Comparison of ENCODE assay signal across 19 mouse cellular contexts in genomic region chr7:24687519-24687918, GRCm38 (mm10). TPM values are rescaled to one million over a fixed set of nuclear protein-coding genes. Genes with fewer than 3 reads are reported as not detected.
"Had no signal": no experiment of that assay in that cellular context is flagged by ENCODE, and none has a peak within 500 bp of the region (broad histone marks: within the 10 kb centered on the region; RNA-seq: fewer than 3 reads in every experiment).

No protein-coding gene starts in this region.

RNA-seq across cellular contexts. Expression of gene Tex101, which starts 11.0 kb away (rescaled TPM):
- polyA plus RNA-seq: cortical plate, adult 2 months; embryonic facial prominence, embryonic 10.5 days; embryonic facial prominence, embryonic 11.5 days; embryonic facial prominence, embryonic 12.5 days; embryonic facial prominence, embryonic 13.5 days; embryonic facial prominence, embryonic 14.5 days; embryonic facial prominence, embryonic 15.5 days; erythroblast, embryonic 14.5 days; forebrain, embryonic 10.5 days; forebrain, embryonic 11.5 days; forebrain, embryonic 12.5 days; forebrain, embryonic 13.5 days; forebrain, embryonic 14.5 days; forebrain, embryonic 15.5 days; forebrain, embryonic 16.5 days; forebrain, postnatal 0 days; frontal cortex, adult 2 months; gonadal fat pad, adult 2 months had no signal

RNA-seq across cellular contexts. Expression of gene BC049730, which starts 21.5 kb away (rescaled TPM):
- polyA plus RNA-seq: cortical plate, adult 2 months; embryonic facial prominence, embryonic 10.5 days; embryonic facial prominence, embryonic 11.5 days; embryonic facial prominence, embryonic 12.5 days; embryonic facial prominence, embryonic 13.5 days; embryonic facial prominence, embryonic 14.5 days; embryonic facial prominence, embryonic 15.5 days; forebrain, embryonic 10.5 days; forebrain, embryonic 11.5 days; forebrain, embryonic 12.5 days; forebrain, embryonic 13.5 days; forebrain, embryonic 14.5 days; forebrain, embryonic 15.5 days; forebrain, embryonic 16.5 days; forebrain, postnatal 0 days; frontal cortex, adult 2 months; heart, adult 2 months had no signal

RNA-seq across cellular contexts. Expression of gene Gm4763, which starts 39.2 kb away (rescaled TPM):
- polyA plus RNA-seq: cortical plate, adult 2 months; embryonic facial prominence, embryonic 10.5 days; embryonic facial prominence, embryonic 11.5 days; embryonic facial prominence, embryonic 12.5 days; embryonic facial prominence, embryonic 13.5 days; embryonic facial prominence, embryonic 14.5 days; embryonic facial prominence, embryonic 15.5 days; erythroblast, embryonic 14.5 days; forebrain, embryonic 10.5 days; forebrain, embryonic 11.5 days; forebrain, embryonic 12.5 days; forebrain, embryonic 13.5 days; forebrain, embryonic 14.5 days; forebrain, embryonic 15.5 days; forebrain, embryonic 16.5 days; forebrain, postnatal 0 days; frontal cortex, adult 2 months; gonadal fat pad, adult 2 months; heart, adult 2 months had no signal

RNA-seq across cellular contexts. Expression of gene Lypd3, which starts 51.2 kb away (rescaled TPM):
- polyA plus RNA-seq: cortical plate, adult 2 months; erythroblast, embryonic 14.5 days; forebrain, embryonic 13.5 days; frontal cortex, adult 2 months; heart, adult 2 months had no signal
